Mouse (Mus musculus) cerebellum, adult 2 months (tissue): ENCODE data around the gene 4930548H24Rik.

ENCODE experiments used
- CTCF ChIP-seq: fragments of 200-500 bp; IDR thresholded peaks from 2 replicates; pipeline ENCODE4 v1.5.1; 2011; ENCODE audit warnings: low read depth, mild to moderate bottlenecking, control low read depth, low read length, moderate library complexity, borderline replicate concordance; ENCODE audit not compliant: insufficient read depth
- POLR2A ChIP-seq: fragments of 200-500 bp; IDR thresholded peaks from 2 replicates; pipeline ENCODE4 v1.6.1; 2011; ENCODE audit warnings: low read length, control low read depth, borderline replicate concordance; ENCODE audit not compliant: insufficient read depth

DNA sequence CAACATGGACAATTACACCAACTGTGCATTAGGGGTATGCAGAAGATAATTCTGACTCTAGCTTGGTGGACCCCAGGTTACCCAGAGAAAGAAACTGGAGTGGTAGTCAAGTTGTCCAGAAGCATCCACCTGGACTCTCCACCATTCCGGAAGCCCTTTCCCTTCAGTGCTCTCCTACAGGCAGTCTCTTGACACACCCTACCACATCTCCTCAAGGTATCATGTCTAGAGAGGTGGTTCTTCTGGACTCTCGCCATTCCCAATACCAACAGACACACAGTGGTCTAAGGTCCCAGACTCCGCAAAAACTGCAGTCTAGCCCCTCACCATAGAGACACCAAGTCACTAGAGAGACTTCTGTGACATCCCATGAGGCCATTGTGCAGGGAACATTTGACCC lies at the start of gene 4930548H24Rik:
- TF ChIP-seq CTCF (no peak), POLR2A (no peak)
